8 mouse cellular contexts compared by ENCODE assay signal in genomic region chr12:55466088-55466701, GRCm38 (mm10). TPM values are rescaled to one million over a fixed set of nuclear protein-coding genes. Genes with fewer than 3 reads are reported as not detected.
DNase-seq lines count a peak whose midpoint lies in the region; ATAC-seq lines count a peak whose summit lies in the region.
"Had no signal": no experiment of that assay in that cellular context is flagged by ENCODE, and none has a peak within 500 bp of the region (broad histone marks: within the 10 kb centered on the region; RNA-seq: fewer than 3 reads in every experiment).

No protein-coding gene starts in this region.

- H3K4me2 ChIP-seq in hindbrain, embryonic 15.5 days: no peak overlapping the region
- H3K4me2 ChIP-seq in stomach, embryonic 15.5 days: no peak overlapping the region

- ATAC-seq in hindbrain, embryonic 15.5 days (ENCODE audit: low FRiP score, low read depth): no peak; the same call in 1 of the 2 replicates
- no peak for ATAC-seq in stomach, embryonic 15.5 days (ENCODE audit: insufficient read depth, low FRiP score, low read depth)

- WGBS in hindbrain, embryonic 15.5 days: 40% methylated on average over 7 of the region's 7 CpGs
- 63% methylated on average over 7 of the region's 7 CpGs for WGBS in stomach, embryonic 15.5 days

- 0 out of 2 replicates have a peak overlapping the region, but pooled peaks have one; percentile 11 for H3K27ac ChIP-seq in hindbrain, embryonic 15.5 days (replicated peaks)
- peak overlapping the region; percentile 44; the same call in 1 of the 2 replicates for H3K27ac ChIP-seq in stomach, embryonic 15.5 days
- H3K27ac ChIP-seq: liver, embryonic 13.5 days had no signal

- no peaks in the 10 kb centered on the region for H3K9me3 ChIP-seq in hindbrain, embryonic 15.5 days
- H3K9me3 ChIP-seq in stomach, embryonic 15.5 days: no peaks in the 10 kb centered on the region
- H3K9me3 ChIP-seq: liver, embryonic 13.5 days had no signal

- H3K9ac ChIP-seq in hindbrain, embryonic 15.5 days: no peak overlapping the region
- H3K9ac ChIP-seq in stomach, embryonic 15.5 days: no peak overlapping the region
- H3K9ac ChIP-seq: liver, embryonic 13.5 days had no signal

- peaks cover 48% of the 10 kb centered on the region for H3K4me1 ChIP-seq in hindbrain, embryonic 15.5 days (replicated peaks)
- H3K4me1 ChIP-seq in stomach, embryonic 15.5 days: peaks cover 38% of the 10 kb centered on the region

- H3K4me3 ChIP-seq in hindbrain, embryonic 15.5 days: no peak overlapping the region
- no peak overlapping the region for H3K4me3 ChIP-seq in stomach, embryonic 15.5 days (replicated peaks)
- H3K4me3 ChIP-seq: liver, embryonic 13.5 days had no signal

- intact Hi-C loops in left cerebral cortex, postnatal 4 days (cut with DNase I): no loop called here
- intact Hi-C loops in left cerebral cortex, postnatal 10 days (cut with DNase I): no loop called here

- H3K36me3 ChIP-seq in hindbrain, embryonic 15.5 days: no peaks in the 10 kb centered on the region
- no peaks in the 10 kb centered on the region for H3K36me3 ChIP-seq in stomach, embryonic 15.5 days
- H3K36me3 ChIP-seq: liver, embryonic 13.5 days had no signal

- DNase-seq in left cerebral cortex, postnatal 4 days: peak; percentile 50
- no peak for DNase-seq in left cerebral cortex, postnatal 10 days (ENCODE audit: extremely low spot score in 1 of 2, low spot score in 2 of 2)
- DNase-seq in NIH3T3 (ENCODE audit: low read depth): peak; percentile 88
- DNase-seq in c-Kit-positive CD71-negative TER-119-negative erythroid progenitor cells, embryonic 14.5 days (ENCODE audit: low read depth): peak; percentile 36
- no peak for DNase-seq in frontal cortex, adult 2 months (ENCODE audit: extremely low spot score in 1 of 2, low spot score in 1 of 2)
- DNase-seq: liver, embryonic 13.5 days had no signal

- no peaks in the 10 kb centered on the region for H3K27me3 ChIP-seq in hindbrain, embryonic 15.5 days
- no peaks in the 10 kb centered on the region for H3K27me3 ChIP-seq in stomach, embryonic 15.5 days (replicated peaks)

RNA-seq across cellular contexts. Expression of gene Nfkbia, which starts 26.3 kb away (rescaled TPM):
- total RNA-seq in left cerebral cortex, postnatal 4 days (2021): 10 to 100 TPM; 26.8 to 33.6 TPM
- 10 to 100 TPM; 27.8 to 37.5 TPM for total RNA-seq in left cerebral cortex, postnatal 10 days (2021)
- polyA plus RNA-seq in hindbrain, embryonic 15.5 days (2015; fragmentation: Nextera tagmentation; extraction: Ambion mirVana): 61.6 and 62.6 TPM in 2 replicates
- 78.4 and 81.8 TPM in 2 replicates for polyA plus RNA-seq in stomach, embryonic 15.5 days (2015; fragmentation: Nextera tagmentation; extraction: Ambion mirVana)
- polyA plus RNA-seq in frontal cortex, adult 2 months (2012; rRNA removed): 36.4 and 41.8 TPM in 2 replicates

Comparison
In these comparisons a context has a peak if more than half of its experiments do, and no peak if none do; other contexts are left out.
1. DNase-seq: peak in left cerebral cortex, postnatal 4 days (single experiment), NIH3T3 (single experiment) and c-Kit-positive CD71-negative TER-119-negative erythroid progenitor cells, embryonic 14.5 days (single experiment); none in left cerebral cortex, postnatal 10 days (0 of 2) and frontal cortex, adult 2 months (0 of 2).